Mouse (Mus musculus) limb, embryonic 11.5 days (tissue): ENCODE measurements around the gene Bnipl. TPM values are rescaled to one million over a fixed set of nuclear protein-coding genes. Genes with fewer than 3 reads are reported as not detected.

Experiments used
- ATAC-seq: fragments of 200-750 bp; cut with Nextera tagmentation; 2 replicates; pipeline ENCODE4 v1.8.0; 2017; ENCODE audit warnings: low read depth; ENCODE audit not compliant: insufficient number of reproducible peaks, low FRiP score, low TSS enrichment
- DNase-seq: peaks from one replicate; pipeline ENCODE4 v3.0.0-alpha.2; 2015; ENCODE audit warnings: low spot score
- H3K27ac ChIP-seq: fragments of 300-500 bp; sonication (generic); replicated peaks from 2 replicates; pipeline ENCODE4 v1.5.1; 2014; ENCODE audit warnings: low read depth, mild to moderate bottlenecking, low read length
- H3K27me3 ChIP-seq: fragments of 300-500 bp; sonication (generic); 2 replicates; pipeline ENCODE4 v1.6.1; 2014; ENCODE audit warnings: mild to moderate bottlenecking, low read length, mixed read lengths; ENCODE audit not compliant: control insufficient read depth, insufficient read depth
- H3K36me3 ChIP-seq: fragments of 300-500 bp; sonication (generic); 2 replicates; pipeline ENCODE4 v1.6.1; 2014; ENCODE audit warnings: mild to moderate bottlenecking, low read length, moderate library complexity, mixed read lengths; ENCODE audit not compliant: control insufficient read depth, insufficient read depth
- H3K4me1 ChIP-seq: fragments of 300-500 bp; sonication (generic); 2 replicates; pipeline ENCODE4 v1.6.1; 2014; ENCODE audit warnings: low read length, mixed read lengths; ENCODE audit not compliant: control insufficient read depth, insufficient read depth
- H3K4me2 ChIP-seq: fragments of 300-500 bp; sonication (generic); 2 replicates; pipeline ENCODE4 v1.6.1; 2014; ENCODE audit warnings: low read depth, mild to moderate bottlenecking, moderate library complexity; ENCODE audit not compliant: severe bottlenecking
- H3K4me3 ChIP-seq: fragments of 300-500 bp; sonication (generic); 2 replicates; pipeline ENCODE4 v1.5.1; 2014; ENCODE audit warnings: low read depth, low read length
- H3K9ac ChIP-seq: fragments of 300-500 bp; sonication (generic); 2 replicates; pipeline ENCODE4 v1.6.1; 2014; ENCODE audit warnings: mild to moderate bottlenecking, low read length
- H3K9me3 ChIP-seq: fragments of 300-500 bp; sonication (generic); 2 replicates; pipeline ENCODE4 v1.6.1; 2016; ENCODE audit warnings: low read length; ENCODE audit not compliant: control insufficient read depth
- WGBS: fragments of 180-500 bp; shearing (Covaris S2); extraction: QIAGEN DNeasy Blood & Tissue Kit; methylation state at CpG from one replicate; pipeline ENCODE4 v1.1.7; 2014; 5-methylcytosine and 5-hydroxymethylcytosine counted together
- polyA plus RNA-seq: library from polyadenylated mRNA; unstranded; fragments of >200 nt; fragmentation: Nextera tagmentation; extraction: Ambion mirVana; gene quantifications from 2 replicates; pipeline ENCODE4 v1.2.1, GENCODE M21; 2014

Bnipl gene
- 1.1 and 1.6 TPM in 2 replicates for polyA plus RNA-seq

DNA sequence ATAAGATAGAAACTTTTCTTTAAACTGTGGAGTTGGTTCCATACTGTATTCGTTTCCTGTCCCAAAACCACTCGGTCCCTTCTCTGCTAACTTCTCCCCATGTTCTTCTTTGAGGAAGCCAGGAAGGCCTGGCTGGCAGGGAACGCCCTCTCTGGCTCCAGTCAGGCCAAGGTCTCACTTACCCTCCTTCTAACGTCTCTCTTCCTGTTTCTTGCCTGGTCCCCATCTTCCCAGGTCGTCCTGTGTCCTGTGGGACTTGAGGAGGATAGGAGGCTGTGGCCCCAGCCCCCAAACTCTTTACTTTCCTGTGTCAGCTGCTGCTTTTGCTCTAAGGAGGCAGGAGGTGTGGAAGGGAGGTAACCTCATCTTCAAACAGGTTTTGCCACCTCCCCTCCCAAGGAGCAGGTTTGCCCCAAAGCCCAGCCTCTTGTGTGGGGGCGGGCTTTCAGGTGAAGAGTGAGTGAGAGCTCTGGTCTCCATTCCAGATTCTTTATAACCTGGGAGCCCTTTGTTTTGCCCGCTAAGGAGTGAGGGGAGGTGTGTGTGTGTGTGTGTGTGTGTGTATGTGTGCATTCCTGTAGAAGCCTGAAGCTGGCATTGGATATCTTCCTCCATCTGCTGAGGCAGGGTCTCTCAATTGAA lies at the start of gene Bnipl:
Gene Bnipl (minus strand): TSS at position 411 of the 642 bp plus-strand sequence.
- WGBS: 43% methylated on average over 7 of the region's 7 CpGs
- H3K9ac ChIP-seq: peak within 1 kb of the TSS; percentile 17; the same call in 1 of the 2 replicates
- H3K4me3 ChIP-seq: no peak within 1 kb of the TSS
- no peak for DNase-seq
- H3K27ac ChIP-seq: no peak within 1 kb of the TSS
- H3K4me1 ChIP-seq: no peaks in the 10 kb centered on the region
- H3K27me3 ChIP-seq: no peaks in the 10 kb centered on the region
- no peaks in the 10 kb centered on the region for H3K9me3 ChIP-seq
- no peaks in the 10 kb centered on the region for H3K36me3 ChIP-seq
- ATAC-seq: no peak
- H3K4me2 ChIP-seq: no peak within 1 kb of the TSS

DNA sequence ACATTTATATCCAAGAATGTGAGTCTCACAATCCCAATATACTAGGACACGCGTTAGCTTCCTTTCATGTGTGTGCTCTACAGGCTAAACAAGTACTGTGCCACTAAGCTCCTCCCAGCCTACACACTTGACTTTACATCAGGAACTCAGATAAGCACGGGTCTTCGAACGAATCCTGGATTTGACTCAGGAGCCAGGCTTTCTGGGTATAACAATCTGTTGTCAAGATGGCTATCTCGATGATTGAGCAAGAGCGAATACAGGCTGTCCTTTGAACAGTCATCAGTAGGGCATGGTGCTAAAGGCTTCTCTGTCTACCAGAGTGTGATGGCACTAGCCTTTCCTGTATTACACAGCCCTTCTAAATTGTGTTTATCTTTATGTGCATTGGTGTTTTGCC lies 47.0 kb upstream of the Bnipl start:
- no peak for ATAC-seq
- no peak overlapping the region for H3K27ac ChIP-seq
- WGBS: 83% methylated on average over 7 of the region's 7 CpGs

DNA sequence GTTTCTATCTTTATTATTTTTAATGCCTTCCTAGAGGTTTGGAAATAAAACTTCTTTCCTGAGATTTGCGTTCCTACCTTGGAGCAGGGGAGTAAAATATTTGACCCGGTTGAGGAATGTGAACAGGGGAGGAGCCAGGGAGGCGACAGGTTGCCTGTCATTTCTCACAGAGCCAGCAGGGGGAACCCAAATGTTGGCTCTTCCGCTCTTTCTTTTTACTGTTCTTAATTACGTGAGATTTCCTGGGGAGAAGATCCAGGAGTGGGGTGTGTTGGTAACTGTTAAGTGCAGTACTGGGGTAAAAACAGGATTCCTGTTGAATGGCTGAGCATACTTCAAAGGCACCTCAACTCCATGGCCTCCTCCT lies 45.1 kb upstream of the Bnipl start:
- H3K36me3 ChIP-seq: no peaks in the 10 kb centered on the region

More for the DNA sequence above, 47.0 kb upstream of the Bnipl start:
- no peaks in the 10 kb centered on the region; the same call in 1 of the 2 replicates for H3K4me1 ChIP-seq
- no peak overlapping the region for H3K4me3 ChIP-seq
- no peaks in the 10 kb centered on the region for H3K9me3 ChIP-seq
- no peak overlapping the region for H3K4me2 ChIP-seq
- no peak for DNase-seq
- H3K9ac ChIP-seq: no peak overlapping the region
- H3K27me3 ChIP-seq: no peaks in the 10 kb centered on the region
- H3K36me3 ChIP-seq: no peaks in the 10 kb centered on the region

DNA sequence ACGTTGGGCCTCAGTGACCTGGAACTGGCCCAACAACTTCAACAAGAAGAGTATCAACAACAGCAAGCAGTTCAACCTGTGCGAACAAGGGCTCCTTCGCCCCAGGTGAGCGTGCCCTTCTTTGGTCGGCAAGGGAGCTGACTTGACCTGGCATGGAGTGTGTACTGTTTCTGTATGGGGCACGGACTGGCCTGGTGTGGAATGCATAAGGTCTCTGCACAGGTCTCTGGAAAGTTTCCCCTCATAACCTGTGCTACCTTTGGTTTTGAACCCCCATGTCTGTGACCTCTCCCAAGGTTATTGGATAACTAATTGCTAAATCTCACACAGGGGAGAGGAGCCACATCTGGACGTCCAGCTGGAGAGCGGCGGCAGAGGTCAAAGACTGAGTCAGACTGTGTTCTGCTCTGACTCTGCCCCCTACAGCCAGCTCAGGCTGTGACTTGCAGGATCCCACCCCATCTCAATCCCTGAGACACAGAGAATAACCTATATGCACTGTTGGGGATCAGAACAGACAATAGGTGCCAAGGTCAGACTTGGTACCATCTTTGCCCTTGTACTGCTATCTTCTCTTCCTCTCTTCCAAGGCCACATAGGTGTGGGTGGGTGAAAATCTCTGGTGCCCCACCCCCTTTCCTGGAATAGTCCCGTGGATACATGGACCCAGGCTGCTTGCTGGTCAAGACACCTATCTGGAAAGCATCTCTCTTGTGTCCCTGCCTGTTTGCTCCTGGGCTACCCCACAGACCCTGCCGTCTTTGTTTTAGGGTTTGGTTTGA lies 44.5 kb upstream of the Bnipl start:
- no peak overlapping the region for H3K4me2 ChIP-seq
- no peak overlapping the region for H3K9ac ChIP-seq
- no peak overlapping the region for H3K27ac ChIP-seq
- no peaks in the 10 kb centered on the region for H3K27me3 ChIP-seq
- DNase-seq (no peak), ATAC-seq (0 out of 2 replicates have a peak, but pooled peaks have one; percentile 28)
- WGBS: 76% methylated on average over 11 of the region's 11 CpGs
- H3K36me3 ChIP-seq: no peaks in the 10 kb centered on the region
- no peak overlapping the region for H3K4me3 ChIP-seq
- no peaks in the 10 kb centered on the region for H3K9me3 ChIP-seq
- no peaks in the 10 kb centered on the region; the same call in 1 of the 2 replicates for H3K4me1 ChIP-seq

More for the DNA sequence above, 45.1 kb upstream of the Bnipl start:
- Histone ChIP-seq H3K4me3 (no peak overlapping the region), H3K27me3 (no peaks in the 10 kb centered on the region), H3K27ac (no peak overlapping the region), H3K9ac (no peak overlapping the region), H3K9me3 (no peaks in the 10 kb centered on the region), H3K4me1 (no peaks in the 10 kb centered on the region; the same call in 1 of the 2 replicates), H3K4me2 (no peak overlapping the region)
- ATAC-seq (no peak), DNase-seq (peak; percentile 72)
- WGBS: 6% methylated on average over 5 of the region's 5 CpGs

- Histone ChIP-seq H3K27ac (no peak overlapping the region), H3K9ac (no peak overlapping the region), H3K27me3 (no peaks in the 10 kb centered on the region), H3K4me1 (no peaks in the 10 kb centered on the region; the same call in 1 of the 2 replicates), H3K36me3 (no peaks in the 10 kb centered on the region), H3K9me3 (no peaks in the 10 kb centered on the region), H3K4me3 (no peak overlapping the region), H3K4me2 (no peak overlapping the region)
- ATAC-seq (no peak), DNase-seq (no peak)
- WGBS: 88% methylated on average over 5 of the region's 5 CpGs
These were observed 43.7 kb upstream of the Bnipl start for GRCm38 (mm10) chr3:95294718-95295117.

DNA sequence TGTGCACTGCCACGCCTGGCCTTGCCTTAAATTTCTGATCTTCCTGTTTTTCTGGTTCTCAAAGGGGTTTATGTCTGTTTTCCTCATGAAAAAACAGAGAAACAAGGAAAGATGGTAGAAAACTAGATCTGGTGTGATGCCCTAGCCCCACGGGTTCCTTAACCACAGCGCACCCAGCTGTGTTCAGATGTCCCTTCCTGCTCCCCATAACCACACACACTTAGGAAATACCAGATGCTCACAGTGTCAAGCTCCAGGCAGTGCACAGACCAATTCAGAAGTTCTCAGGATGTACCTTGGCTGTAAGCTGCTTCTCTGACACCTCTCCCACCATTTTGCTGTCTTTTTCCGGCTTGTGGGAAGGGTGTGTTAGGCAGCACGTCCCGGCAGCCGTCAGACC lies 43.3 kb upstream of the Bnipl start:
- ATAC-seq: no peak
- Histone ChIP-seq H3K27ac (no peak overlapping the region), H3K9me3 (no peaks in the 10 kb centered on the region), H3K27me3 (no peaks in the 10 kb centered on the region), H3K9ac (no peak overlapping the region), H3K36me3 (no peaks in the 10 kb centered on the region), H3K4me3 (no peak overlapping the region), H3K4me1 (no peaks in the 10 kb centered on the region; the same call in 1 of the 2 replicates), H3K4me2 (no peak overlapping the region)
- no peak for DNase-seq
- 85% methylated on average over 7 of the region's 7 CpGs for WGBS

GRCm38 (mm10) chr3:95293537-95293936 lies 42.5 kb upstream of the Bnipl start:
- DNase-seq (no peak), ATAC-seq (no peak)
- Histone ChIP-seq H3K27ac (no peak overlapping the region), H3K4me2 (no peak overlapping the region), H3K36me3 (no peaks in the 10 kb centered on the region), H3K27me3 (no peaks in the 10 kb centered on the region), H3K4me1 (no peaks in the 10 kb centered on the region; the same call in 1 of the 2 replicates), H3K9ac (no peak overlapping the region), H3K9me3 (no peaks in the 10 kb centered on the region), H3K4me3 (no peak overlapping the region)
- 83% methylated on average over 11 of the region's 11 CpGs for WGBS

DNA sequence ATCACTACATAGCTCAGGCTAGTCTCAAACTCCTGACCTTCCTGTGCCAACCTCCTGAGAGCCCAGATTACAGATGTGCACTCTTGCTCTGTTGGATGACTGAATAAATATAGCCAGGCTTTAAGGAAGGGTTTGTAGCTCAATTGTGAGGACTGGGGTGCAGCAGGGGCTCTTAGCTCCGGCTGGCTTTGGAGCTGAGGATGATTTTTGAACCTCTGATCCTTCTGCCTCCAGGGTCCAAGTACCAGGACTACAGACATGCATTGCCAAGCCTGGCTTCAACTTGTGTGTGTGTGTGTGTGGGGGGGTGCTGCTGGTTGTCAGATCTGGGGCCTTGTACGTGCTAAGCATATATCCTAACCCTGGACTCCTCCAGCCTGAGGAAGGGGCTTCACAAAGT lies 41.9 kb upstream of the Bnipl start:
- ATAC-seq: no peak
- Histone ChIP-seq H3K36me3 (peaks cover 2% of the 10 kb centered on the region; the same call in 1 of the 2 replicates), H3K27ac (no peak overlapping the region), H3K4me1 (no peaks in the 10 kb centered on the region; the same call in 1 of the 2 replicates), H3K4me2 (no peak overlapping the region), H3K27me3 (no peaks in the 10 kb centered on the region), H3K9me3 (no peaks in the 10 kb centered on the region), H3K4me3 (no peak overlapping the region), H3K9ac (no peak overlapping the region)
- no peak for DNase-seq
- WGBS: 84% methylated on average over 2 of the region's 2 CpGs
